Mouse (Mus musculus) effector memory CD4-positive, alpha-beta T cell, adult 7 months (primary cell): Measurements from ENCODE around the gene Wdr95. TPM values are rescaled to one million over a fixed set of nuclear protein-coding genes. Genes with fewer than 3 reads are reported as not detected.

Experiments
- polyA plus RNA-seq: library from polyadenylated mRNA; unstranded; fragments of 100-300 nt; shearing (Covaris generic); gene quantifications from one replicate; pipeline ENCODE4 v1.2.1, GENCODE M21; 2017

Wdr95 gene
- 0.66 TPM for polyA plus RNA-seq

GRCm38 (mm10) chr5:149527999-149528729 is at the start of gene Wdr95:
Wdr95 (plus strand) TSS chr5:149528679.

GRCm38 (mm10) chr5:149636075-149636920 is 107.8 kb downstream of the Wdr95 start, which contains the start of gene Hsph1:
Hsph1 (minus strand) TSS chr5:149636376.

Other genes starting within 250 kb of the Wdr95 start
- gene Medag, start 116.9 kb upstream of the Wdr95 start, polyA plus RNA-seq, result not detected
- gene Tex26, start 89.0 kb upstream of the Wdr95 start, polyA plus RNA-seq, result not detected
- gene Hsph1, start 107.7 kb downstream of the Wdr95 start, polyA plus RNA-seq, result 213 TPM
- gene B3glct, start 149.6 kb downstream of the Wdr95 start, polyA plus RNA-seq, result 3.8 TPM